Mouse (Mus musculus): ENCODE data around the gene Cldnd1.

Gene Cldnd1

DNA sequence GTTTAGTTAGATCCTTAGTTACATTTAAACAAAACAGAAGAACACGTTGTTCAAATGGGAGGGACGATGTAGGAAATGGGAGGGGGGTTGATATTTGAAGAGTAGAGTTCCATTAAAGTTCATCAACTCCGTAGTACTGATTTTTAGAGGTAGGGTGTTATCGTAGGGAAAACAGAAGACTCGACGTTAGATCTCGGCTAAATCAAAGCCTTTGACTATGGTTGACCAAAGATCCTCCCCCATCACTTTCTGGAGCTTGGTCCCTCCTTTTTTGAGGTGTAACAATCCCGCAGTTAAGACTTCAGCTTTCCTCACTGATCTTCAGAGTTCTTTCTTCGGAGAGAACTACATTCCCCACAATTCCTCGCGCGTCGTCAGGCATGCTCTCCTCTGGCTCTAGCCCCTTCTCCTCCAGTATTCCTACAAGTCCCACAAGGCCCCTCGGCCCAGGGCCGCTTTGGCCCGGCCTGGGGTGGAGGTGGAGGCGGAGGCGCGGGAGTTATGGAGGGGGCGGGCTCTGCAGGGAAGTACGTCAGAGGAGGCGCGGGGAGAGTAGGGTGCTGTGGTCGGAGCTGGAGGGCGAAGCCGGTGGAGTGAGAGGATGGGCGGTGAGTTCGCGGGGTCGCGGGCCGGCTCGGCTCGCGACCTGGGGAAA is at the start of gene Cldnd1:
Gene Cldnd1 (plus strand): TSS at position 434 of the 655 bp plus-strand sequence.
- in situ Hi-C loops (cut with MboI, MseI): no loop called here

GRCm38 (mm10) chr16:58678660-58679059 is 49.0 kb upstream of the Cldnd1 start:
- in situ Hi-C loops (cut with MboI, MseI): no loop called here

DNA sequence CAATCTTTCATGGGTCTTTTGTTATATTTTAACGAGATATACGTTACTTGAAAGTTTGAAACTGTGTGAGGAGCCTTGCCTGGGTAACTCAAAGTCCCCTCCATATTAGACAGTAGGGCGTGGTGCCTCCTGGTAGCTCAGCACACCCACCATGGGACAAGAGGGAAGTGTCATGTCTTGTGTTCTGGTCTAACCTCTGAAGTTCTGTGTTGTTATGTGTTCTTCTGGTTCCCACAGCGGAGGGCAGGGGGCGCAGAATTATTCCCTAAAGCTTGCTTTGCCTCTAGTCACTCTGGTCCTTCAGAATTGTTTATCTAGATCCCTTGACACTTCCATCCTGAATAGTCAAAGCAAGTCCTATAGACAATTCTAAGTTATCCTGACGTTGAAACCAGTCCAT is 45.7 kb upstream of the Cldnd1 start:
- in situ Hi-C loops (cut with MboI, MseI): no loop called here

GRCm38 (mm10) chr16:58682870-58683269 is 44.8 kb upstream of the Cldnd1 start:
- in situ Hi-C loops (cut with MboI, MseI): no loop called here

DNA sequence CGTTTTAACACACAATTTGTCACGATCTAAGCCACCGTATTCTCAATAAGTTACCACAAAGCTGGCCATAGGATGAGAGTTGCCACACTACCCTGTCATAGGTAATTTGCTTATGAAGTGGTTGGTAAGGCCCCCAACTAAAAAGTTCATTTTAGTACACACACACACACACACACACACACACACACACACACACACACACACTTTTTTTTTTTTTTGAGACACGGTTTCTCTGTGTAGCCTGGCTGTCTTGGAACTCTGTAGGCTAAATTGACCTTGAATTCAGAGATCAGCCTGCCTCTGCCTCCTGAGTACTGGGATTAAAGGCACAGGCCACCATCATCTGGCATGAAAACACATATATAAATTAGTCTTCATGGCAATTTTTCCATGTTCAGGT is 43.8 kb upstream of the Cldnd1 start:
- in situ Hi-C loops (cut with MboI, MseI): no loop called here

DNA sequence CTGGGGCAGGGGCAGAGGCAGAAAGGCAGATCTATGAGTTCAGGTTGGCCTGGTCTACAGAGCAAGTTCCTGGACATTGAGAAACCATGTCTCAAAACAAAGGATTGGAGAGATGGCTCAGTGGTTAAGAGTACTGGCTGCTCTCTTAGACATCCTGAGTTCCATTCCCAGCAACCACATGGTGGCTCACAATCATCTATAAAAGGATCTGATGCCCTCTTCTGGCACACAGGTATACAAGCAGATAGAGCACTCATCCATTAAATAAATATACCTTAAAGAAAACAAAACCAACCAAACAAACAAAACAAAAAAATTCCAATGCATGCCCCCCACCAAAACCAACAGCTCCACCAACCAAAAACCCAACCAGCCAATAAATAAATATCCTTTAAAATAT is 43.2 kb upstream of the Cldnd1 start:
- in situ Hi-C loops (cut with MboI, MseI): no loop called here

GRCm38 (mm10) chr16:58685548-58686537 is 41.9 kb upstream of the Cldnd1 start:
- in situ Hi-C loops (cut with MboI, MseI): no loop called here

DNA sequence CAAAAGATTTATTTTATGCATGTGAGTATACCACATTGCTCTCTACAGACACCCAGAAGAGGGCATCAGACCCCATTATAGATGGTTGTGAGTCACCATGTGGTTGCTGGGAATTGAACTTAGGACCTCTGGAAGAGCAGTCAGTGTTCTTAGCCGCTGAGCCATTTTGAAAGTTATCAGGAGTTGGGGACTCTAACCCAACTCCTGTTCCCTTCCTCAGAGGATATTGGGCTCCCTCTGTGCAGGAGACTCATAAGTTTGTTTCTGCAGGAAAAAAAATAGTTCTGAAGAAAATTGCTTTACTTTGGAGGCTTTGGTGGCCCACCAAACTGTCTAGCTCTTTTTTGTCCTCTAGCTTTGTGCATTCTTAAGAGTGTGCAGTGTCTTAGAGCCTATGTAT is 39.2 kb upstream of the Cldnd1 start:
- in situ Hi-C loops (cut with MboI, MseI): no loop called here

- in situ Hi-C loops (cut with MboI, MseI): no loop called here
These were observed 38.0 kb upstream of the Cldnd1 start for GRCm38 (mm10) chr16:58689555-58690169.

DNA sequence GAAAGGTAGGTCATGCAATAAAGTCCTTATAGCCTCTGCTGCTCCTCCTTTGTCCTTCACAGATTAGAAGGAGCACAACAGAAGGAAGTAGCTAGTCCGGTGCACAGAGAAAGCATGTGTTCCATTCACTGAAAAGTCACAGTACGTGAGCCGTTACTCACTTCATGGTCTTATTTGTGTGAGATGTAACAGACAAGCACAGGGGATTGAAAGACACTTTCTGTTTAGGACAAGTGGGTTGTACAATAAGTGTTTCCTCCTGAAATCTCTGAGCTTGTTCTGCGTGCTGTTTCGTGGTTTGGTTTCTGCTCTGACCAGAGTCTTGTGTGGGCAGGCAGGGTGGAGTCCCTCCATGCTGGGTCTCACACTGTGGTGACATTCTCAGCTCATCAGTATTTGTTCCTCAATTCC is 37.4 kb upstream of the Cldnd1 start:
- in situ Hi-C loops (cut with MboI, MseI): no loop called here

DNA sequence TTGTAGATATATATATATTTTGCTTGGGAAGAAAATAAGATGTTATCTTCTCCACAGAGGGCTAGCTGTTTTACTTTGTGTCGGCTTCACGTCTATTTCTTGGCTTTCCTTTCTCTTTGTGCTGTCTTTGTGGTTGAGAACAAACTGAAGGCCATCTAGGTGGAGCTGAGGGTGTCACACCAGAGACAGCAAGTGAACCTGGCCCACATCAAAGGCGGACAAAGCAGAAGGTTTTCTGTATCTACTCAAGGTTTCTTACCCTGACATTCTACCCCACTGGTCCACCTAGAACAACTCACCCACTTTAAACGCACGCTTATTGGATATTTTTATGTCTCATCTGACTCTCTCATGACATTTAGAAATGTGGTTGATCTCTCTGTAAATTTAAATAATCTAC is 33.6 kb upstream of the Cldnd1 start:
- in situ Hi-C loops (cut with MboI, MseI): no loop called here

- in situ Hi-C loops (cut with MboI, MseI): no loop called here
These were observed 30.9 kb upstream of the Cldnd1 start for GRCm38 (mm10) chr16:58696796-58697195.

- in situ Hi-C loops (cut with MboI, MseI): no loop called here
These were observed 30.4 kb upstream of the Cldnd1 start for GRCm38 (mm10) chr16:58697261-58697660.

DNA sequence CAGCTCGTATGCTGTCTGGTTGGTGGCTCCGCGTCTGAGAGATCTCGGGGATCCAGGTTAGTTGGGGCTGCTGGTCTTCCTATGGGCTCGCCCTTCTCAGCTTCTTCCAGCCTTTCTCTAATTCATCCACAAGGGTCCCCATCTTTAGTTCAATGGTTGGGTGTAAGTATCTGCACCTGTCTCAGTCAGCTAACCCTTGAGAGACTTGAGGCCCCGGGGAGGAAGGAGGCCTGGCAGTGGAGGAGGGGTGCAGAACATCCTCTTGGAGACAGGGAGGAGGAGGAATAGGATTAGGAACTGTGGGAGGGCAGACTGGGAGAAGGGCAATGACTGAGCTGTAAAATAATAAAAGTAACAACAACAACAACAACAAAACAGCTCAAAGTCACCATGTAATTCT is 27.5 kb upstream of the Cldnd1 start:
- in situ Hi-C loops (cut with MboI, MseI): loop anchor here (10.0 kb wide), 1 partner anchor 185 kb away; no protein-coding TSS in a partner anchor

GRCm38 (mm10) chr16:58700816-58701424 is 26.8 kb upstream of the Cldnd1 start:
- in situ Hi-C loops (cut with MboI, MseI): loop anchor here (10.0 kb wide), 1 partner anchor 186 kb away; no protein-coding TSS in a partner anchor

DNA sequence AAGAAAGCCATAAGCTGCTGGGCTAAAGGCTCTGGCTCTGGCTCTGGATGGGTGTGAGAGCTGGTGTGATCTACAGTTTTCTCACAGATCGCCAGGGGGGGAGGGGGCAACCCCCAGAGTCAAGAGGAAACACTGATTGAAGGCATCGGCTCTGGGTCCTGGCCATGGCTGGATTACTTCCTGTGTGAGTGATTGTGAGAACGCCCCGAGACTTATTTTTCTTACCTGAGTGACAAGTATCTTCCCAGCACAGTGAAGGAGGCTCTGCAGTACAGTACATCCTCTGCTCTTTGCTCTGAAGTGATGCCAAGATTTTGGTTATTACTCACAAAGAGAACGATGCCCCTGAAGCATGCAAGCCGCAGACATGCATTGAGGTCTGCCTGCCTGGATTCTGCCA is 25.9 kb upstream of the Cldnd1 start:
- in situ Hi-C loops (cut with MboI, MseI): loop anchor here (10.0 kb wide), 1 partner anchor 187 kb away; no protein-coding TSS in a partner anchor

- in situ Hi-C loops (cut with MboI, MseI): loop anchor here (10.0 kb wide), 1 partner anchor 188 kb away; no protein-coding TSS in a partner anchor
These were observed 25.3 kb upstream of the Cldnd1 start for GRCm38 (mm10) chr16:58702329-58702932.

GRCm38 (mm10) chr16:58703382-58704124 is 24.2 kb upstream of the Cldnd1 start:
- in situ Hi-C loops (cut with MboI, MseI): loop anchor here (10.0 kb wide), 1 partner anchor 189 kb away; no protein-coding TSS in a partner anchor

GRCm38 (mm10) chr16:58704999-58705398 is 22.7 kb upstream of the Cldnd1 start:
- in situ Hi-C loops (cut with MboI, MseI): loop anchor here (10.0 kb wide), 1 partner anchor 190 kb away; no protein-coding TSS in a partner anchor

DNA sequence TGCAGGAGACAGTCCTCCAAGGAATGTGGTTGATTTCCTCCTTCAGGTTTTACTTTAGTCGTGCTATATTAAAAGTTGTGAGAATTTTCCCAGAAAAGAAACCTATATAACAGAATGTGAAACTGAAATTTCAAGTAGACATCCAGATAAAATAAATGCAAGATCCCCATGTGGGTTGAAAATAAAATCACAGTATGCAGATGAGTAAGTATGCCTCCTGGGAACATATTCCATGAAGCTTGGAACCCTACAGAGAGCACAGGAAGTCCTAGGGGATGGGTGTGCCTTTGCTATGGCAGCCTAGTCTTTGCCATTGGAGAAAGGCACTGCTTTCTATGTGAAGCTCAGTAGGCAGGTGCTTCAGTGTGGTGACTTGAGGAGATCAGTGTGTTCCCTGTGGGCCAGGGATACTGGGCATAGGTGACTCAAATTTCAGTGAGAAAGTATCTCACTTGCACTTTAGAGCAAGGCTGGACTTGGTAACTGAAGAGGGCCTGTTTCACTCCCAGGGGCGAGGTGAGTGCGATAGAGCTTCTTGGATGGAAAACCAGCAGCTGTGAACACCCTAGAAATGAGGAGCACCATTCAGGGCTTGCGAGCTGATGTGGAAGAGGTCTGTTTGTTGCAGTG is 20.3 kb upstream of the Cldnd1 start:
- in situ Hi-C loops (cut with MboI, MseI): loop anchor here (10.0 kb wide), 1 partner anchor 193 kb away; no protein-coding TSS in a partner anchor
